Mouse (Mus musculus) kidney, postnatal 36 days (tissue): ENCODE measurements around the gene Ltbr.
"Not testable (repeated sequence)": the region's sequence is repeated elsewhere in the genome, so short reads cannot be mapped to it uniquely, and the experiment has no call there.

Experiments
- DNase-seq, 2 experiments: peaks; one replicate each; pipeline ENCODE4 v3.0.0; 2021 to 2022; ENCODE audit warnings: mixed read lengths in 2 of 2

Ltbr gene

DNA sequence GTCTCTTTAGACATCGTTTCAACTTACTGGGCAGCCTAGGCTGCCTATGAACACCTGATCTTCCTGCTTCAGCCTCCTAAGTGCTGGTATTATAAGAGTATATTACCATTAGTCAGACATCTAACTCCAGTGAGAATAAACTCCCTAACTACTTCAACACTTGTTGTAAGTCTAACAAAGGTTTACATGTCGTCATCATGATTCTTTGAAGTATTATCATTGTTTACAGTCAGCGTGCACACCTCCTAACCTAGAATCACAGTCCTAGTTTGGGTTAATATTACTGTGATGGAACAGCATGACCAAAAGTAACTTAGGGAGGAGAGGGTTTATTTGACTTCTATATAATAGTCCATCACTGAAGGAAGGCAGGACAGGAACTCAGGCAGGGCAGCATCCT lies 46.2 kb downstream of the Ltbr start:
- no peak for DNase-seq

DNA sequence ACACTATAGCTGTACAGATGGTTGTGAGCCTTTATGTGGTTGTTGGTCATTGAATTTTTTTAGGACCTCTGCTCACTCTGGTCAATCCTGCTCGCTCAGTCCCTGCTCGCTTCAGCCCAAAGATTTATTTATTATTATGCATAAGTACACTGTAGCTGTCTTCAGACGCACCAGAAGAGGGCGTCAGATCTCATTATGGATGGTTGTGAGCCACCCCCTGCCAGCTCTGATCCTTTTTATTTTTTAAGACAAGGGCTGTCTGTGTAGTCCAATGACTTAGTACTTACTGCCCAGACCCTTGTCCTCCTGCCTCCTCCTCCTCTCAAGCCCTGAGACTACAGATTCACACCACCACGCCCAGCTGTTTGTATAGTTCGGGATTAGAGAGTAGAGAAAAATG lies 47.1 kb downstream of the Ltbr start:
- not testable (repeated sequence) for DNase-seq

DNA sequence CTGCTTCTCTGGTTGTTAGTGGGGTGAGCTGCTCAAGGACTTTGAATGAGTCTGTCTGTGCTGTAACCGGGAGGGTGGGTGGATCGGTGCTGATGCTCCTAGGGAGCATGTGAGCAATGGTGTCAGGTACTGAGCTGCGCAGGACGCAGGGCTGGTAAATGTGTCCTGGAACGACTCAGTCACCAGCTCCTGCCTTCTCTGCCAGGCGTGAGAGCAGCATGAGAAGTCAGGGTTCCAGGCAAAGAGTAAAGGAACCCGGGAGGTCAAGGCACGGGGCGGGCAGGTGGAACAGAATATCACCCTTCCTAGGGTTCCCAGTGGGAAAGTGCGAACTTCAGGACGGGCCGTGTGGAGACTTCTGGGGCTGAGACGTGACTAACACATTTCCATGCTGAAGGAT lies 47.6 kb downstream of the Ltbr start:
- DNase-seq, result no peak

DNA sequence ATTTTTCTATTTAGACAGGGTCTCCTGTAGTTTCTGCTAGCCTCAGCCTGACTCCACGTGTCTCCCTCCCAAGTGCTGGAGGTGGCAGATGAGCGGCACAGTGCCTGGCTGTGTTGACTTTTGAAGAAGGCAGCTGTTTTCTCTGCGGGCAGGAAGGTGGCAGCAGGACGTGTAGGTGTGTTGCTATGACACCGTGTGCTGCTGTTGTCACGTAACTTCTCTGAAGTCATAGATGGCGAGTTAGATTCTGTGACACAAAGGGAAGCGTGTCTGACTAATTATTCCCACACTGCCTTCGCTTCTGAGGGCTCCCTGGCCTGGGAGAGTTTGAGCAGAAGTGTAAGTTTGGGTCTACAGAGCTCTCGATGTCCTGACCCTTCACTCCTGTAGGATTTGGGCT lies 48.4 kb downstream of the Ltbr start:
- DNase-seq, result no peak

DNA sequence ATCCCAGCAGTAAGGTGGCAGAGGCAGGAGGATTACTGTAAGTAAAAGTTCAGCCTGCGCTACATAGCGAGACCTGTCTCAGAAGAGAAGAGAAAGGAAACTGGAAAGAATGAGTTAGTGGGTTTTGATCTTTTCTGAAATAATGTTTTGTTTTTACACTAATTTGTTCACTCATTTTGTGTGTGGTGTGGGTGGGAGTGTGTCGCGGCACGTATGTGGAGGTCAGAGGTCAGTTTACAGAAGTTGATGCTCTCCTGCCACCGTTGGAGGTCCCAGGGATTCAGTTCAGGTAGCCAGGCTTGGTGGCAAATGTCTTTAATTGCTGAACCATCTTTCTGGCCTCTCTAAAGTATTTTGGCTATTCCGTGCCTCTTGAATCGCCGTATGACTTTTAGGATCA lies 49.5 kb downstream of the Ltbr start:
- no peak for DNase-seq

- DNase-seq, result no peak
These were observed 53.6 kb downstream of the Ltbr start for GRCm38 (mm10) chr6:125260006-125260555.
